Mouse (Mus musculus) embryo, embryonic 11.5 days (tissue): Measurements from ENCODE around the gene Ppp1r12b.

Experiments
- DNase-seq: peaks from one replicate; pipeline ENCODE4 v3.0.0-alpha.2; 2012; ENCODE audit warnings: low read depth, low spot score

Ppp1r12b gene

DNA sequence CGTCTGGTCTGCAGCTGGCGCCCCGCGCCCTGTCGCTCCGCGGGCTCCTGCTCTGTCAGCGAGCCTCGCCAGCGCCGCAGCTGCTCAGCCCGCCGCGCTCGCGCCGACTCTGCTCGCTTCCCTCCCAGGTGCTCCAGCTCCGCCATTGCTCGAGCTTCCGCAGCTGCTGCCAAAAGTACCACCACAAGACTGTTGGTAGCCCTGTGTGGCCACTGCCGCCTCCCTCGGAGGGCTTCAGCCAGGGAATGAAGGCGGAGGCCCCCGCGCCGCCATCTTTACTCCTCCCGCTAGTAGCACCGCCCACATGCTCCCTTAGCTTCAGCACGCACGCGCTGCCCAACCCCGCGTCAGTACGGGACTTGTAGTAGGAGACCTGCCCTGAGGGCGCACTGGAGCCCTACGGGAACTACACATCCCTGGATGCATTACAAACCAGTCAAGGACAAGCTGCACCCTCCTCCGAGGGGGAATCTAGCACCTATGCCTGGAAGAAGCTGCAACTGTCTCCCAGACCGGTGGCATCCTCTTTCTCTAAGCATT is at the start of gene Ppp1r12b:
Ppp1r12b (minus strand) TSS at position 306 of the 540 bp plus-strand sequence.
- DNase-seq = peak; percentile 90

DNA sequence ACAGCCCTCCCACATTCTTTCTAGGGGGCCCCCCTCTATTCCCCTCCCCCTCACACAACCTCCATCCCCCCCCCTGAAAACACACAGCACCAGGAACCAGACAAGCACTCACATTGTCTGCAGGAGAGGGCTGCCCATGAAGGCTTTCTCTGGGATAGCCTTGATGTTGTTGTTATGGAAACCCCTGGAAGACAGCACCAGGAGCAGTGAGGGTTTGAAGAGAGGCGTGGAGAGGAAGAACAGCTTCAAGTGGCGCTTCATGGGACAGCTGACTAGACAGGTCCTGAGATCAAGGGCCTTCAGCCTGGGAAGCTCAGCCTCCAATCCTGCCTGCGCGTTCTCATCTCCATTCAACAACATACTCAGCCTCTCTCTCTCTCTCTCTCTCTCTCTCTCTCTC is 47.6 kb upstream of the Ppp1r12b start:
- DNase-seq = no peak

DNA sequence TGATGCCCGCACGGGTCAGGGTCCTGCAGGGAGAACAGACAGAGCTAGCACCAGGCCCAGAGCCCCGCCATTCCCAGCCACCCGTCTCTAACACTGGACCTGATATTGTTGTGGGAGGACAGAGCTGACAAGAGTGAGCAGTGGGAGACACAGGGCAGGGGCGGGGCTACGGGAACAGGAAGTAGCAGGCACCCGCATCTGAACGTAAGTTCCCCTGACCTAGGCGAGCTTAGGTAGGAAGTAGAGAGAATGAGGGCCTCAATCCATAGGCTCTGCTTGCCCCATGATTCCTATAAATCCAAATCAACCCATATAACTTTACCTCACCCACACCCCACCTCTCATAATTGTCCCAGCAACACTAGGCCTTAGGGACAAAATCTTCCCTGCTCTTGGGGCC is 44.8 kb upstream of the Ppp1r12b start:
- no peak for DNase-seq

DNA sequence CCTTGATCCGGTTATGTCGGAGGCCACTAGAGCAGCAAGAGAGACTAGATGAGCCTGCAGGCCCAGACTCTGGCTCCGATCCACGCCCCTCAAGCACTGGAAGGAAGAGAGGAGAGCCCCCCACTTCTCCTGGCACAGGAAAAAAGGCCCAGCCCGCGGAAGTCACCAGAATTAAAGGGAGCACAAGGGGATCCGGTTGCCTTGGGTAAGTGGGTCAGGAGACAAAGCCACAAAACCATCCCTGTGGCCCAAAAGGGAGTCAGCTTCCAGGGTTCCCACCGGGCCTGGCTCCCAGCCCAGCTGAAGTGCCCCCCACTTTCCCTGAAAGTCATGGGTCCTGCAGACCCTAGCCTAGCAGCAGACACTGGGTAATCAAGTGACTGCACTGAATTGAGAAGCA is 42.5 kb upstream of the Ppp1r12b start:
- no peak for DNase-seq

DNA sequence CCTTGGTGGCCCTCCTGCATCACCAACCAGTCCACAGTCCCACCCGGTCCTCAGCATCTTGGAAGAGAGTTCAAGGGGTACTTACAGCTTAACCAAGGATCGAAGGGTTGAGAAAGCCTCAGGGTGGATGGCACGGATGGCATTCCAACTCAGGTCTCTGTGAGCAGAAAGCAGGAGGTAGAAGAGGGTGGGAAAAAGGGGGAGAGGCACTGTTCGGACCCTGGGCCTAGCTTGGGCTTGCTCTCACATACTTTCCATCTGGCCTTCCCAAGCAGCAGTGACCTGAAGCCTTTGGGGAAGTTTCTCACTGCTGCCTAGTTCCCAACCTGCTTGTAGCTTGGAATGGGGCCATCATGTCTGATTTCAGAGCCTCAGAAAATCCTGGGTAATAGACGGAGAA is 41.8 kb upstream of the Ppp1r12b start:
- DNase-seq = no peak

DNA sequence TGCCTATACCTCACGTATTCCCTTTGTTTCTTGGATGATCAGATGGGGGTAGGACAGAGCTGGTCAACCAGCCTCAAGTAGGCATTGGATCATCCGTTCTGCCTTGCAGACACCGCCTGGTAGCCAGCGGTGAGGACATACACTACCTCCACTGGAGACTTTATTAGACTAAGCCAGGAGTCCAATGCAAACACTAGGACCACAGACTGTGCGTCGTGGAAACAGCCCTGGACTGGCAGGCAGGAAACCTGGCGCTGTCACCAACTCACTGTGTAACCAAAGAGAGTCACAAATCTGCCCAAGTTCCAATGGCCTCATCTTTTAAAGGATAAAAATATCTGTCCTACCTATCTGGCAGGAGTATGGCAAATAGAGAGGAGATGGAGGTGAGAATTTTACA is 40.7 kb upstream of the Ppp1r12b start:
- DNase-seq = no peak

DNA sequence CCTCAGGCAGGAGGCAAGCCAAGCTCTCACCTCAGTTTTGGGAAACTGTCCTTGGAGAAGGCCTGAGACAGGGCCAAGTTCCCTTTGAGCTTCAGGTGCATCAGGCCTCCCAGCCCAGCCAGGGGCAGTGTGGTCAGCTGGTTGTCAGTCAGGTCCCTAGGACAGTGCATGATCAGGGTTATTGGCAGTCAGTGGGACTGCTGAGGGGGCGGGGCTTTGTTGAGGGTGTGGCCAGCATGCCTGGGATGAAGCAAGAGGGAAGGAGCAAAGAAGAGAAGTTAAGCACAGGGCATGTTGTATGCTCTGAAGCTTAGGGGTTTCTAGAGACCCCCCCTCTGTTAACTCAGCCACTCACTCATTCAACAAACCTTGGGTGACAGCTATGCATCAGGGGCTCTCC is 40.2 kb upstream of the Ppp1r12b start:
- DNase-seq = no peak

DNA sequence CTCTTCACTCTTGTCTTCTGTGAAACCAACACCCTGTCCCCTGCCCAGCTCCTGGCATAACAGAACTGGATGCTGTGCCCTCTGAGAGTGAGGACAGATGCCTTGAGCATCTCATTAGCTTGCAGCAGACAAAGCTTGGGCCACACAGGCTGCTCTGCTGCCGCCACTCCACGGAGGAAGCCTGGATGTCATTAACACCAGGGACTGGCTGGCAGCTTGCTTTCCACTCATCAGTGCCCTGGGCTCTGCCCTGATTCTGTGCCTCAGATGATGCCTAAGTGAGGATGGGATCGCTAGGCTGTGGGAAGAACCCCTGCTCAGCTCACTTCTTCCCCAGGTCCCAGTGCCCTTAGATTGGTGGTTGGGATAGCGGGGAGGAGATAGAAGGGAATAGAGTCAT is 39.7 kb upstream of the Ppp1r12b start:
- no peak for DNase-seq

DNA sequence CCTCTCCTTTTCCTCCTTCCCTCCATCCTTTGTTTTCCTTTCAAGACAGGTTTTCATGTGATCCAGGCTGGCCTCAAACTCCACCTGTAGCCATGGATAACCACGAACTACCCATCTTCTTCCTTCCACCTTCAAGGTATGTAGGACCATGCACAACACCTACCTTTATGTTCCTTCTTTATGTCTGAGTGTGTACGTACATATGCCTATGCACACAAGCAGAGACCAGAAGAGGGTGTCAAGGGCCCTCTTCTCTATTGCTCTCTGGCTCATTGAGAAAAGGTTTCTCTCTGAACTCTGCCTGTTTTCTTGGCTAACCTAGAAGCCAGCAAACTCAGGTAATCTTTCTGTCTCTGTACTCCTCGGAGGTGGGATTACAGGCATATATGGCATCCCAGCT is 39.0 kb upstream of the Ppp1r12b start:
- no peak for DNase-seq

DNA sequence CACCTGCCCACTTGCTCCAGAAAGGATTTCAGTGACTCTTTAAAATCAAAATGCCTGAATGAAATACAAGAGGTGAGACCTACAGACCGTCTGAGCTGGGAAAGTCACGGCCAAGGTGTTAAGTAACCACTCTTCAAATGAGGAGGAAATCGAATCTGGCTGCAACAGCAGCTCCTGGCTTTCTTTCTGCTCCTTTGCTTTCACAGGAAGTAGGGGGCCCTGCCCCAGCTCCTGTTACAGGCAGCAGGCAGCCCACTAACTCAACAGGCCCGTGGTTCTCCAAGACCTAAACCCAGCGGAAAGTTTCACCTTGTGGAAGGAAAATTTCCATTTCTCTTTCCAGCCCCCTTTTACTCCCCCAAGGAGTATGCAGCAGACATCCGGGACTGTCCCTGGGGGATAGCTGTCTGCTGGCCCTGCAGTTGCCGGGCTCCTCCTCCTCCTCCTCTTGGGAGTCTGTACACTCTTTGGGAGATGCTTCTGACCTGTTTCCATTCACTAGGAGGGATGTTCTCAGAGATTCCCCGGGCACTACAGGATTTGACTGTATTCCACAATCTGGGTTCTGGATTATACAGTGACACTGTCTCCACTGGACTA is 36.4 kb upstream of the Ppp1r12b start:
- DNase-seq = no peak

DNA sequence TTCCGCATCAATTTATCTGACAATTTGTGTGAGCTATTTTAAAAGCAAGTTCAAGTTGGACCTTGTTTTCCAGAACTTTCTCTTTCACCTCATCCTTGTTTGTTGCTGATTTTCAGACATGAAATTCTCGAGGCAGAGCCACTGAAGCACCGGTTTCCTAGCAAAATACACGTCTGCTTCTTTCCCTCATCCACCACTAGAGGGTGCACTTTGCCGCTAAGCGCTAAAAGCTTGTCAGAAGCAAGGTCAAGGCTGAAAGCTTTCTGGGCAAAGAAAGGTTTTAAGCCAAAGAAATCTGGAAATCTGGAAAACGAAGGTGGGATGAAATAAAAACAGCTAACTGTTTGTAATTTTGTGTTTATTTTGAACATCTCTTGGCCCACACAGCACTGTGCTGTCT is 33.6 kb upstream of the Ppp1r12b start:
- DNase-seq = peak; percentile 81

DNA sequence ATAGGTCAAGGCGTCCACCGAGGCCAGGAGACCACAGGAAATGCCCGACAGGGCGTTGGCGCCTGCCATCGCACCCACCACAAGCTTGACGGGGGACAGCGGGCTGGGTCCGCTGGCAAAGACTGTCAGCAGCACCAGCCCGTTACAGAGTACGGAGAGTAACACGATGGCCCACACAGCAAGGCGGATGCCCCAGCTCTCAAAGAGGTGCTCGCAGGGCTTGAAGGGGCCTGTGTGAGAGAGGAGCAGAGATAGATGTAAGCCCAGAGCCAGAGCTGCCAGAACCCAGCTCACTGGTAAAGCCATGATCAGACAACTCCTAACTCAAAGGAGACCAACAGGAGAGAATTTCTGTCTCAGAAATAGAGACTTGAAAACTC is 32.2 kb upstream of the Ppp1r12b start:
- DNase-seq = no peak

DNA sequence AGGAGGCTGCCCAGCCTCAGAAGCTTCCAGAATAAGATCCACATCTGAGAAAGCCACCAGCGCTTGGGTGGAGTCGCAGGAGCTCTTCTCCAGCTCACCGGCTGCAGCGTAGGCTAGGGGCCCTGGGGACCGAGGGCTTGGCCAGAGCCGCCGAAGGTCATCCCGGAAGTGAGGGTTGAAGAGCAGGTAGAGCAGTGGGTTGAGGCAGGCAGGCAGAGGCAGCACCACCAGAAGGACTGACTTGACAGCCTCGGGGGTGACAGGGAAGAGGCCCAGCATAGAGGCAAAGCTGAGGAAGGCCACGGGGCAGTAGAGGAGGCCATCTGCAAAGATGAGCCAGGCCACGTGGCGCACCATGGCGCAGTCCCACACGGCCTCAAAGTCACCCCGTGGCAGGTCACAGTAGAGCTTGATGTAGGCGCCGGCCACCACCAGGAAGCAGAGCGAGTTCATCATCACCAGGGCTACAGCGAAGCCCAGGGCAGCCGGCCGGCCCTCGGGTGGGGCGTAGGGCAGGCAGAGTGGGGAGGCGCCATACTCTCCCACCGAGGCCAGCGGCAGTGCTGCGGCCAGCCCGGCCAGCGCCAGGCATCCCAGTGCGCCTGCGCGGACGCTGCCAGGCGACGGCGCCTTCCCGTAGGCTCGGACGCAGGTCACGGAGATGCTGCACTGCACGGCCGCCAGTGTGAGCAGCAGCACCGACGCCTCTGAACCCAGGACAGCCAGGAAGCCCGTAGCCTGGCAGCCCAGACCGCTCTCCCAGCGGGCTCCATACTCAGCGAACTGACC is 31.6 kb upstream of the Ppp1r12b start:
- DNase-seq = peak; percentile 60

DNA sequence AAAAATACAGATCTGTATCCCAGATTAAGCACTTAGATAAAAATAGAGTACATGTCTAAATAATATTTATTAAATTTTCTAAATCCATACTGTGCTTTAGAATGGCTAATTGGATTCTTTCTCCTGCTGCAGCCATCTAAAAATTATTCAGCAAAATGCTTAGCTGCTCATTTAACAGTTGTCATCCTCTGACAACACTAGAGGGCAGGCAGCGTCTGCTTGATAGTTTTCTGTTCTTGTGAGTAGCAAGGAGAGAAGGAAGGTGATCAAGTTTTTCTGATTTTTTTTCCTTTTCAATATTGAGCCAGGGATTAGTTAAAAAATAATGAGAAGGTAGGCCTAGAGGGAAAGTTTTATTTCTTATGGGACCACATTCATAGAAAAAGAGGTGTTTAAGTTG is 17.2 kb upstream of the Ppp1r12b start:
- DNase-seq = no peak

DNA sequence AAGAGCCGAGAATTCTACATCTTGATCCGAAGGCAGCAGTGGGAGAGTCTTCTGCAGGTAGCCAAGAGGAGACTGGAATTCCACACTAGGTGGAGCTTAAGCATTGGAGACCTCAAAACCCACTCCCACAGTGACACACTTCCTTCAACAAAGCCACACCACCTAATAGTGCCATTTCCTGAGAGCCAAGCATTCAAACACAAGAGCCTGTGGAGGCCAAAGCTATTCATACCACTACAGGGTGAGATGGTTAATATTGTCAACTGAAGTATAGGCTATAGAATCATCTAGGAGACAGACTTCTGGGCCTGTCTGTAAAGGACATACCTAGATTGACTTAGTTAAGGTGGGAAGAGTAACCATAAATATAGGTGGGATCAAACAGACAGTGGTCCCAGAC is 9.7 kb upstream of the Ppp1r12b start:
- no peak for DNase-seq

DNA sequence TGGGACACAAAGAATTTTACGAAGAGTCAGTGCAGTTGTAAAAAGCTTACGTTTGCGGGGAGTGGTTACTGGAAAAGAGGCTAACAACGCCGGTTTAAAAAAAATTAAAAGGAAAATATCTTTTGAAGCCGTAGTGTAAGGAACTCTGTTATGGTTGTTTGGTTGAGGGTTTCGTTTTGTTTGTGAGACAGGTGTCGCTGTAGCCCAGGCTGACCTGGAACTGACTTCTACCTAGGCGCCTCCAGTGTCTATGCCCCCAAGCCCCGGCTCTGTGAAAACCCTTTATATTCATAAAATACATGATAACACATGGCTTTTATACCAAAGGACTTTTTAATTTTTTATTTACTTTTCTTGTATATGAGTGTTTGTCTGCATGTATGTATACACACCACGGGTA is 7.1 kb upstream of the Ppp1r12b start:
- no peak for DNase-seq

DNA sequence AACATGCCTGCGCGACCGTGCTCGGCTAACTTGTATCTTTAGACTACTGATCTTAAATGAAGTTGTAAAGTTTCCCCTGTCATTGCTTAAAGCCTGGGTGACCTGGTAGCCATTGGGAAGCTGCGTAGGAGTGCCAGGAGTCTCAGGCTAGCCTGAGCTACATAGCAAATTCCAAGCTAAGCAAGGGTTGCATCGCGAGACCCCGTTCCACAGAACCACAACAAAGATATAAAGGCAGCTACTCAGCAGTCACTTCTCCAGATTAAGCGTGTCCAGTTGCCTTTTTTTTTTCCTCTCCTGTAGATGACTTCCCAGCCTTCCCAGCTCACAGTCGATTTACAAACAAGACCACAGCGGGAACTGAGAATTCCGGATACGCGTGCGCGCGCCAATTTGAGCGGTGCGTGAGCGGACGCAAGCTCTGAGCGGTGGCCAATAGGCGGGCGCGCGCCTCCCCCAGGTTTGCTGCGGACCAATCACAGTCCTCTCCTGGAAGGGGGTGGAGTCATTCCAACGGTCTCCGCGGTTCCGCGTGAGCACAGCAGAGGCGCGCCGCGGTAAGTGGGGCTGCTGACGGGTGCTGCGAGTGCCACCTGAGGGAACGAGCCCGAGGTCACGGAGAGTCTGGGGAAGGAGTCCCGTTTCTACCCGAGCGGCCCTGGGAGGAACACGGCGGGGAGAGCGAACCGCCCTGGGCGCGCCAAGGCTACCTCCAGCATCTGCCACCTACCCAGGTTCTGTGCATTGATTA is 6.5 kb upstream of the Ppp1r12b start, which contains the start of gene Ube2t:
Ube2t (plus strand) TSS at position 513 of the 751 bp plus-strand sequence.
- DNase-seq = peak; percentile 88

DNA sequence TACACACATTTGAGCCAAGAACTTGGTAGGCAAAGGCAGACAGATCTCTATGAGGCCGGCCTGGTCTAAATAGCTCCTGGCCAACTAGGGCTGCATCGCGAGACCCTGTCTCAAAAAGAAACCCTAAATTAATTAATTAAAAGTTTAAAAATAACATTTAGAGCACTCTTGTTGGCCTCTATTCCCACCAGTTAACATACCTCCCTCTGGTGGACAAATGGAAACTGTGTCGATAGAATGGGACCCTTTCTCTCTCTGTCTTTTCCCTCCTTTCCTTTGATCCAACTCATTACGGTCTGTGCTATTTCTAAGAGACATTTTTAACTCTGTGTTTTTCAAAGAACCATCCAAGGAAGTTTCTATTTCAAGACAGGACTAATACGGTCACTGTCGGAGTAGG is 4.9 kb upstream of the Ppp1r12b start:
- DNase-seq = no peak

DNA sequence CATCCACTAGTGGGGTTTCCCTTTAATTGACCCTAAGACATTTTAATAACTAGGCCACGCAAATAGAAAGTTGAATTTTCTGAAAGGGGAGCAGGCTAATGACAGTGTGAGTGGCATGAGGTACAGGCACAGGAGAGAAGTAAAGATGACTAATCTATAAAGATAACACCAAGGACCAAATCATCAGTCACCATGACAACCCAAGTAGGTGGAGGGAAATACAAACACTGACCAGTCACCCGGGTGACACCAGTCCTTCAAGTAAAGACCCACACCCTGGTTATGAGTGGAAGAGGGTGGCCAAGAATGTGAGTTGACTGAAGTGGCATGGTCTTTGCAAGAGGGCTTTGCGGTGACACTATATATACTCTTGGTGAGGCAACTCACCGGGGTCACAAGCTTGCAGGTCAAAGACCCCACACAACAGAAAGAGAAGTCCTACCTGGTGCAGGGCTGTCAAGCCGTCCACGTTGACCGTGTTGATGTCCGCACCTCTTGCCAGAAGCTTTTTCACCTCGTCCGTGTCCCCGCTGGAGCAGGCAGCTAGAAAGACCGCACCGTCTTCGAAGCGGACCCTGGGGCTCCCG is 599 bp downstream of the Ppp1r12b start:
- no peak for DNase-seq

DNA sequence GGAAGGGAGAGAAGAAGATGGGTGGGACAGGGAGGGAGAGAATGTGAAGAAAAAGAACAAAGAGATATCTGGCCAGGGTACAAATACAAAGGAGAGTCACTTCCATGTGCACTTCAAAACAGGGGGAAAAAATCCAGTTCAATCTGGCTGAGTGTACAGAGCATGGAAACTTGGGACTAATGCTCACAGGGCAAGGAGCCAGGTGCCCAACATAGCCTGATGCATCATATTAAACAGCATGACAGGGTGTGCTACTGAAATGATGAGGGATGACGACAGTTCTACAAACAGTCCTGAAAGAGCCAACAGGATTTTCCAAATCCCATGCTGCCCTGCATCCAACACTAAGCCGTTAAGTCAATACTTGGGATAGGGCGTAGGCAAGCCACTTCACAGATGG is 5.8 kb downstream of the Ppp1r12b start:
- no peak for DNase-seq

DNA sequence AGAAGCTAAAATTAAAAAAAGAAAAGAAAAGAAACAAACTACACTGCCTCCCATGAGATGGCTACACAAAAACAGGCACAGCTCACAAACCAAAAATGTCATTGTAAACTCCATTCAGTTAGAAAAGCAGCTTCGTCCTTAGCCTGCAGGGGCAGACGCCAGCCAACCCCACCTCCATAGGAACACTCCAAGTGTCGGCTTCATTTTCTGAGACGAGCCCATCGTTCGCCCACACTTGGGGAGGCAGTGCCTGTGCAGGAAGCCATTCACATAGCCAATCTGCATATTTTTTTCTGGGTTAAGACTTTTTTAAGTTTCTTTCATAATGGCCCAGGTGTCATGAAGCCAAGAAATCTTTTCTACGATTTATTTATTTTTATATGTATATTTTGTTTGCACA is 8.2 kb downstream of the Ppp1r12b start:
- no peak for DNase-seq

DNA sequence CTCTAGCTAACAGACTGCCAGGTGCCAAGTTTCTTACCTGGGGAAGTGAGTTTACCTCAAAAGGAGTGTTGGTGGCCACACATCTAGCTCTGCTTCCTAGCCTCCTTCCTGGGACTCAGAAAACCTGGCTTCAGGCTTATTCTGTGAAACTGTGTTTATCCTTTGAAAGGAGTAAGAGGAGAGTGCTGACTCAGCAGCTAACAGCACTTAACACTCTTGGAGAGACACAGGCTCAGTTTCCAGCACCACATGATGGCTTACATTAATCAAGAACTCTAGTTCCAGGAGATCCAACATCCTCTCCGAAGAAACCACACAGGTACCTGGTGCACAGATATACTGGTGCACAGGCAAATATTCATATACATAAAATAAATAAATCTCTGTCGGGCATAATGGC is 12.8 kb downstream of the Ppp1r12b start:
- DNase-seq = no peak
